Mouse (Mus musculus): ENCODE data around the gene Cacna1a. TPM values are rescaled to one million over a fixed set of nuclear protein-coding genes. Genes with fewer than 3 reads are reported as not detected.
A peak's percentile ranks its signal among the peaks of the same experiment; 100 is the strongest.

Gene Cacna1a
- total and polyA plus RNA-seq, 2 experiments from 2014 or later: 15.4 to 134 TPM

- no peak for TF ChIP-seq CTCF (IDR thresholded peaks at IDR 0.05)
- no peak for ATAC-seq (ENCODE audit: low FRiP score)
- DNase-seq (ENCODE audit: low spot score): no peak
- no peak overlapping the region for H3K4me3 ChIP-seq (ENCODE audit: low read depth, low read length)
- peaks cover 9% of the 10 kb centered on the region; the same call in 1 of the 2 replicates for H3K27me3 ChIP-seq (ENCODE audit: insufficient read depth, low read length)
- no peak overlapping the region for H3K9ac ChIP-seq (replicated peaks; ENCODE audit: low read length, poor library complexity, severe bottlenecking)
- no peak overlapping the region for H3K4me2 ChIP-seq (ENCODE audit: low read depth, low read length, poor library complexity, severe bottlenecking)
- H3K36me3 ChIP-seq (ENCODE audit: insufficient read depth, low read length): no peaks in the 10 kb centered on the region
- H3K27ac ChIP-seq (ENCODE audit: low read depth, low read length): no peak overlapping the region
- no peaks in the 10 kb centered on the region for H3K9me3 ChIP-seq (ENCODE audit: low read length)
- peaks cover 11% of the 10 kb centered on the region; the same call in 1 of the 2 replicates for H3K4me1 ChIP-seq (ENCODE audit: insufficient read depth, low read length)
These were observed 269.0 kb downstream of the Cacna1a start for GRCm38 (mm10) chr8:84657203-84657602.

DNA sequence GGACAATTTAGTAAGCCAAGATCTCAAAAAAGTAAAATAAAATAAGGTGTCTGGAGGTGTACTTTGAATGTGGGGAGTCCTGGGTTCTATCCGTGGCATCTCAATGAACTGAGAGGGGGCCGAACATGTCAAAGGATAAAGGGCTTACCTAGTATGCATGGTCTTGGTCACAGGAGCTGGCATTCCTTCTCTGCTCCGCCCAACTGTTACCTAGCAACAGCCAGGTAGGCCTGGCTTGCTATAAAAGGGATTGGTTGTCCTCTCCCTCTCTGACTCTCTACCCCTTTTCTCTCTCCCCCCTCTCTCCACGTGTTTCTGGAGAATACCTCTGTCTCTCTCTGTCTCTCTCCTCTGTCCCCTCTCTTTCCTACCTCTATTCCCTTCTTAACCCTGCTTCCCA is 269.4 kb downstream of the Cacna1a start:
- H3K27ac ChIP-seq (ENCODE audit: low read depth, low read length): no peak overlapping the region
- TF ChIP-seq CTCF (IDR thresholded peaks at IDR 0.05): no peak
- peaks cover 11% of the 10 kb centered on the region; the same call in 1 of the 2 replicates for H3K4me1 ChIP-seq (ENCODE audit: insufficient read depth, low read length)
- no peaks in the 10 kb centered on the region for H3K36me3 ChIP-seq (ENCODE audit: insufficient read depth, low read length)
- DNase-seq (ENCODE audit: low spot score) (no peak), ATAC-seq (ENCODE audit: low FRiP score) (no peak)
- no peak overlapping the region for H3K4me3 ChIP-seq (ENCODE audit: low read depth, low read length)
- no peak overlapping the region for H3K4me2 ChIP-seq (ENCODE audit: low read depth, low read length, poor library complexity, severe bottlenecking)
- no peaks in the 10 kb centered on the region for H3K9me3 ChIP-seq (ENCODE audit: low read length)
- H3K27me3 ChIP-seq (ENCODE audit: insufficient read depth, low read length): peaks cover 9% of the 10 kb centered on the region; the same call in 1 of the 2 replicates
- no peak overlapping the region for H3K9ac ChIP-seq (replicated peaks; ENCODE audit: low read length, poor library complexity, severe bottlenecking)
- 41% methylated on average over 4 of the region's 4 CpGs for WGBS

DNA sequence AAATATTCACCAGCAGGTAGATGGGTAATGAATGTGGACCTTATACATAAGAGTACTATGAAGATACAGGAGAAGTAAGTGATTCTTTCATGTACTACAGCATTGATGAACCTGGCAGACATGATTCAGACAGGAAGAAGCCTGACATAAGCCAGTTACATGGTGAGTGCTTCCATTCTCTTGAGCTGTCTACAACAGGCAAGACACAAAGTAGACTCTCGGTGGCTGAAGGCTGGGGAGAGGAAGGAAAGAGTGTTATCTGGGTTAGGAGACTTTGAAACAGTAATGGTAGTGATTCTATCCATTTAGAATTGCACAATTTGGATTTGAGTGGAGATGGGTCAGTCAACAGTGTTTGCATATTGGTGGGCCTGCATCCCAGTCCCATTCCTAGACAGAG is 270.7 kb downstream of the Cacna1a start:
- Histone ChIP-seq H3K9ac (replicated peaks; ENCODE audit: low read length, poor library complexity, severe bottlenecking) (no peak overlapping the region), H3K27ac (ENCODE audit: low read depth, low read length) (no peak overlapping the region), H3K4me2 (ENCODE audit: low read depth, low read length, poor library complexity, severe bottlenecking) (no peak overlapping the region), H3K4me1 (ENCODE audit: insufficient read depth, low read length) (peaks cover 11% of the 10 kb centered on the region; the same call in 1 of the 2 replicates), H3K9me3 (ENCODE audit: low read length) (no peaks in the 10 kb centered on the region), H3K36me3 (ENCODE audit: insufficient read depth, low read length) (no peaks in the 10 kb centered on the region), H3K27me3 (ENCODE audit: insufficient read depth, low read length) (peaks cover 9% of the 10 kb centered on the region; the same call in 1 of the 2 replicates), H3K4me3 (ENCODE audit: low read depth, low read length) (no peak overlapping the region)
- TF ChIP-seq CTCF (IDR thresholded peaks at IDR 0.05): no peak
- ATAC-seq (ENCODE audit: low FRiP score) (no peak), DNase-seq (ENCODE audit: low spot score) (no peak)
- 58% methylated on average over 1 of the region's 1 CpGs for WGBS

DNA sequence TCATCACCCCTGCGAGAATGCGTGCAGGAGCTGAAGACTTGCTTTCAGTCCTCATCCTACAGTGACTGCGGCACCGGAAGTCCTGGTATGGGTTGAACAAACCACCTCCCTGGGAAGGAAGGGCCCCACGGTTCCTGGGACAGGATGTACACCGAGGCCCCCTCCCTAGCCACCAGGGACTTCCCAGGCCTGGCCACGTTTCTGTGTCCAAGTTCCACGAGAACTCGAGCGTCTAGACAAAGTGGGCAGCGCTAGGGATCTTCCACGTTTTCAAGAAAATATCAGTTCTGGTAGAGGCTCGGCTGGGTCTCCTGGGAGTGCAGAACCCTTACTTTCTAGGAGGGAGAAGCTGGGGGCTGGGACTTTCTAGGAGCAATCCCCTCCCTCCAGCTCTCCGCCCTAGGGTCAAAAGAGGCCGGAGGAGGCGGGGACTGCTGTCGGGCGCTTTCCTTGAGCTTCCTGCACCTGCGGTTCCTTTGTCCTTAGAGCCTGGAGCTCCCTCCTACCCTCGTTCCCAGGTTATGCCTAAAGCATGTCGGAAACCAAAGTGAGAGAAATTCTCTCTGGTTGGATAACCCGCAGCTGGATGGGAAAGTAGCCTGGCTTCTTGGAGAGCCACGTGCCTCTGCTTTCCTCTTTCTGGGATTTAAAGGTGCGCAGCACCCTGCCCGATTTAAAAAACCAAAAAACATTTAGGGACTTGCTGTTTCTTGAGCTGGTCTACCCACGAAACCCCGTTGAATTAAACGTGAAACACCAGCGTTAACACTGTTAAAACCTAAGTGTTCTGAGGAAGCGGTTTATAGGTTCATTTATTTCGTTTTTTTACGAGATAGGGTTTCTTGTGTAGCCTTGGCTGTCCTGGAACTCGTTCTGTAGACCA is 271.9 kb downstream of the Cacna1a start:
- 9% methylated on average over 33 of the region's 33 CpGs for WGBS
- ATAC-seq (ENCODE audit: low FRiP score) (no peak), DNase-seq (ENCODE audit: low spot score) (peak; percentile 8)
- Histone ChIP-seq H3K9me3 (ENCODE audit: low read length) (no peaks in the 10 kb centered on the region), H3K36me3 (ENCODE audit: insufficient read depth, low read length) (no peaks in the 10 kb centered on the region), H3K4me3 (ENCODE audit: low read depth, low read length) (peak overlapping the region; percentile 52), H3K27me3 (ENCODE audit: insufficient read depth, low read length) (peaks cover 9% of the 10 kb centered on the region; the same call in 1 of the 2 replicates), H3K9ac (replicated peaks; ENCODE audit: low read length, poor library complexity, severe bottlenecking) (no peak overlapping the region), H3K27ac (ENCODE audit: low read depth, low read length) (0 out of 2 replicates have a peak overlapping the region, but pooled peaks have one; percentile 18), H3K4me1 (ENCODE audit: insufficient read depth, low read length) (peaks cover 11% of the 10 kb centered on the region; the same call in 1 of the 2 replicates), H3K4me2 (ENCODE audit: low read depth, low read length, poor library complexity, severe bottlenecking) (peak overlapping the region; percentile 73)
- no peak for TF ChIP-seq CTCF (IDR thresholded peaks at IDR 0.05)

- Histone ChIP-seq H3K4me1 (ENCODE audit: insufficient read depth, low read length) (peaks cover 8% of the 10 kb centered on the region; the same call in 1 of the 2 replicates), H3K9me3 (ENCODE audit: low read length) (no peaks in the 10 kb centered on the region), H3K4me3 (ENCODE audit: low read depth, low read length) (peak overlapping the region; percentile 52), H3K9ac (replicated peaks; ENCODE audit: low read length, poor library complexity, severe bottlenecking) (no peak overlapping the region), H3K27ac (ENCODE audit: low read depth, low read length) (no peak overlapping the region), H3K4me2 (ENCODE audit: low read depth, low read length, poor library complexity, severe bottlenecking) (peak overlapping the region; percentile 73), H3K27me3 (ENCODE audit: insufficient read depth, low read length) (peaks cover 9% of the 10 kb centered on the region; the same call in 1 of the 2 replicates), H3K36me3 (ENCODE audit: insufficient read depth, low read length) (no peaks in the 10 kb centered on the region)
- DNase-seq (ENCODE audit: low spot score): no peak
- WGBS: 5% methylated on average over 20 of the region's 20 CpGs
- ATAC-seq (ENCODE audit: low FRiP score): no peak
- no peak for TF ChIP-seq CTCF (IDR thresholded peaks at IDR 0.05)
These were observed 272.7 kb downstream of the Cacna1a start for GRCm38 (mm10) chr8:84660819-84661457.
